8 mouse cellular contexts compared by ENCODE assay signal in the genomic region with DNA sequence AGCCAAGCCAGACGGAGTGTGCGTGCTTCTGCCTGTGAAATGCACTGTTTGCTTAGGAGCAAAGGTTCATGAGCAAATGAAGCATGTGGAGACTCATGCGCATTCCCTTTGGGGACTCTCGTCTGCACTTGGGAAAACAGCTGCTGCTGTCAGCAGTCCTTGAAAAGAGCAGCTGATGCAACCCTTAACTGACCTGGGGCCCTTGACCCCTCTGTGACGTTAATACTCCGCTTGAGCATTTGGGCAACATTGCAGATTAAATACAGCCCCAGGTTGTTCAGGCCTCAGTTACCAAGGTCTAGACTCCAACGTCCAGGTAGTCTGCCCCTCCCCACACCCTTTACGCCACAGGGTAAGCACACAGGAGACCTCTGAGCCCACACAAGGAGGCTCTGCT. TPM values are rescaled to one million over a fixed set of nuclear protein-coding genes. Genes with fewer than 3 reads are reported as not detected.
DNase-seq lines count a peak whose midpoint lies in the region; ATAC-seq and TF ChIP-seq lines count a peak whose summit lies in the region.

No protein-coding gene starts in this region.

- no peak overlapping the region for H3K4me3 ChIP-seq in hindbrain, embryonic 10.5 days
- no peak overlapping the region for H3K4me3 ChIP-seq in limb, embryonic 13.5 days
- H3K4me3 ChIP-seq in neural tube, embryonic 12.5 days = no peak overlapping the region
- no peak overlapping the region for H3K4me3 ChIP-seq in midbrain, postnatal 0 days (ENCODE audit: low read depth, low read length)

- no peak for TF ChIP-seq CTCF in midbrain, postnatal 0 days (IDR thresholded peaks at IDR 0.05)

- H3K9me3 ChIP-seq in hindbrain, embryonic 10.5 days = no peaks in the 10 kb centered on the region
- no peaks in the 10 kb centered on the region for H3K9me3 ChIP-seq in limb, embryonic 13.5 days
- H3K9me3 ChIP-seq in neural tube, embryonic 12.5 days = no peaks in the 10 kb centered on the region
- no peaks in the 10 kb centered on the region for H3K9me3 ChIP-seq in midbrain, postnatal 0 days (ENCODE audit: low read length)

- H3K9ac ChIP-seq in limb, embryonic 13.5 days = no peak overlapping the region
- H3K9ac ChIP-seq in neural tube, embryonic 12.5 days = no peak overlapping the region
- no peak overlapping the region for H3K9ac ChIP-seq in midbrain, postnatal 0 days (replicated peaks; ENCODE audit: low read length, poor library complexity, severe bottlenecking)

- peak; percentile 5 for DNase-seq in gastrocnemius, postnatal 25 days
- DNase-seq in gastrocnemius, postnatal 36 days = no peak
- peak; percentile 38 for DNase-seq in hindbrain, embryonic 10.5 days (ENCODE audit: low spot score)
- DNase-seq in layer of hippocampus, postnatal 14 days (ENCODE audit: low spot score in 2 of 2) = no peak
- no peak for DNase-seq in midbrain, postnatal 0 days (ENCODE audit: low spot score)

- no peaks in the 10 kb centered on the region for H3K27me3 ChIP-seq in hindbrain, embryonic 10.5 days (ENCODE audit: insufficient read depth, poor library complexity, severe bottlenecking)
- H3K27me3 ChIP-seq in limb, embryonic 13.5 days = no peaks in the 10 kb centered on the region
- no peaks in the 10 kb centered on the region for H3K27me3 ChIP-seq in neural tube, embryonic 12.5 days (replicated peaks)
- no peaks in the 10 kb centered on the region for H3K27me3 ChIP-seq in midbrain, postnatal 0 days (ENCODE audit: insufficient read depth, low read length)

- H3K4me2 ChIP-seq in limb, embryonic 13.5 days (replicated peaks) = no peak overlapping the region
- peak overlapping the region; percentile 34; the same call in 1 of the 2 replicates for H3K4me2 ChIP-seq in neural tube, embryonic 12.5 days (replicated peaks)
- no peak overlapping the region for H3K4me2 ChIP-seq in midbrain, postnatal 0 days (ENCODE audit: low read depth, low read length, poor library complexity, severe bottlenecking)

- ATAC-seq in limb, embryonic 13.5 days (ENCODE audit: low FRiP score, low read depth) = peak; percentile 66; the same call in 1 of the 2 replicates
- no peak for ATAC-seq in neural tube, embryonic 12.5 days (ENCODE audit: low FRiP score, low read depth)
- ATAC-seq in megakaryocyte progenitor cell, adult 5-6 weeks (replicated peaks; ENCODE audit: poor library complexity) = no peak
- ATAC-seq in midbrain, postnatal 0 days (ENCODE audit: low FRiP score) = no peak

- H3K27ac ChIP-seq in hindbrain, embryonic 10.5 days = 0 out of 2 replicates have a peak overlapping the region, but pooled peaks have one; percentile 16
- H3K27ac ChIP-seq in limb, embryonic 13.5 days = no peak overlapping the region
- no peak overlapping the region for H3K27ac ChIP-seq in neural tube, embryonic 12.5 days
- no peak overlapping the region for H3K27ac ChIP-seq in midbrain, postnatal 0 days (ENCODE audit: low read depth, low read length)

- 40% methylated on average over 8 of the region's 8 CpGs for WGBS in hindbrain, embryonic 10.5 days
- 29% methylated on average over 8 of the region's 8 CpGs for WGBS in limb, embryonic 13.5 days
- 26% methylated on average over 8 of the region's 8 CpGs for WGBS in neural tube, embryonic 12.5 days
- WGBS in midbrain, postnatal 0 days = 51% methylated on average over 8 of the region's 8 CpGs

- H3K36me3 ChIP-seq in hindbrain, embryonic 10.5 days = no peaks in the 10 kb centered on the region
- H3K36me3 ChIP-seq in limb, embryonic 13.5 days = no peaks in the 10 kb centered on the region
- no peaks in the 10 kb centered on the region for H3K36me3 ChIP-seq in neural tube, embryonic 12.5 days
- H3K36me3 ChIP-seq in midbrain, postnatal 0 days (ENCODE audit: insufficient read depth, low read length) = no peaks in the 10 kb centered on the region

- intact Hi-C loops in gastrocnemius, postnatal 36 days (cut with DNase I) = no loop called here

- peaks cover 16% of the 10 kb centered on the region for H3K4me1 ChIP-seq in hindbrain, embryonic 10.5 days (replicated peaks)
- H3K4me1 ChIP-seq in limb, embryonic 13.5 days = peaks cover 16% of the 10 kb centered on the region
- peaks cover 6% of the 10 kb centered on the region for H3K4me1 ChIP-seq in neural tube, embryonic 12.5 days
- no peaks in the 10 kb centered on the region for H3K4me1 ChIP-seq in midbrain, postnatal 0 days (ENCODE audit: insufficient read depth, low read length)

RNA-seq across cellular contexts. Expression of a gene that starts 20.1 kb away (rescaled TPM):
- total RNA-seq in gastrocnemius, postnatal 25 days (2021) = not detected
- not detected for total RNA-seq in gastrocnemius, postnatal 36 days (2021)
- 0.12 TPM in 1 of 2 replicates, not detected in the other for polyA plus RNA-seq in hindbrain, embryonic 10.5 days (2016; fragmentation: Nextera tagmentation; extraction: Ambion mirVana)
- 2.0 and 2.6 TPM in 2 replicates for polyA plus RNA-seq in limb, embryonic 13.5 days (2015; fragmentation: Nextera tagmentation; extraction: Ambion mirVana)
- 0.18 and 0.94 TPM in 2 replicates for polyA plus RNA-seq in neural tube, embryonic 12.5 days (2016; fragmentation: Nextera tagmentation; extraction: Ambion mirVana)
- 1 to 10 TPM in 1 of 2 experiments, under 1 TPM in 1; 0.86 to 1.2 TPM for total RNA-seq in layer of hippocampus, postnatal 14 days (2021)
- 10.5 and 13.8 TPM in 2 replicates for total RNA-seq in megakaryocyte progenitor cell, adult 5-6 weeks (2015)
- total RNA-seq in megakaryocyte progenitor cell, adult 5-6 weeks (2017) = 10.5 and 19.5 TPM in 2 replicates
- not detected in 2 replicates for total RNA-seq in midbrain, postnatal 0 days (2014; rRNA removed)
- 0.27 and 0.44 TPM in 2 replicates for polyA plus RNA-seq in midbrain, postnatal 0 days (2015; fragmentation: Nextera tagmentation; extraction: Ambion mirVana)

RNA-seq across cellular contexts. Expression of a gene that starts 49.9 kb away (rescaled TPM):
- 10 to 100 TPM; 30.0 to 48.3 TPM for total RNA-seq in gastrocnemius, postnatal 25 days (2021)
- 10 to 100 TPM; 45.8 to 86.2 TPM for total RNA-seq in gastrocnemius, postnatal 36 days (2021)
- polyA plus RNA-seq in hindbrain, embryonic 10.5 days (2016; fragmentation: Nextera tagmentation; extraction: Ambion mirVana) = 0.20 TPM in 1 of 2 replicates, not detected in the other
- 1.5 and 3.3 TPM in 2 replicates for polyA plus RNA-seq in limb, embryonic 13.5 days (2015; fragmentation: Nextera tagmentation; extraction: Ambion mirVana)
- not detected in 2 replicates for polyA plus RNA-seq in neural tube, embryonic 12.5 days (2016; fragmentation: Nextera tagmentation; extraction: Ambion mirVana)
- total RNA-seq in layer of hippocampus, postnatal 14 days (2021) = under 1 TPM in 1 of 2 experiments, not detected in 1; 0.38 TPM
- total RNA-seq in megakaryocyte progenitor cell, adult 5-6 weeks (2015) = not detected in 2 replicates
- total RNA-seq in megakaryocyte progenitor cell, adult 5-6 weeks (2017) = not detected in 2 replicates
- 0.16 and 0.24 TPM in 2 replicates for total RNA-seq in midbrain, postnatal 0 days (2014; rRNA removed)
- polyA plus RNA-seq in midbrain, postnatal 0 days (2015; fragmentation: Nextera tagmentation; extraction: Ambion mirVana) = 1.5 and 1.7 TPM in 2 replicates

RNA-seq across cellular contexts. Expression of a gene that starts 56.5 kb away (rescaled TPM):
- 10 to 100 TPM; 61.5 to 67.5 TPM for total RNA-seq in gastrocnemius, postnatal 25 days (2021)
- total RNA-seq in gastrocnemius, postnatal 36 days (2021) = 10 to 100 TPM; 62.5 to 70.3 TPM
- polyA plus RNA-seq in hindbrain, embryonic 10.5 days (2016; fragmentation: Nextera tagmentation; extraction: Ambion mirVana) = 34.6 and 43.5 TPM in 2 replicates
- 250 and 254 TPM in 2 replicates for polyA plus RNA-seq in limb, embryonic 13.5 days (2015; fragmentation: Nextera tagmentation; extraction: Ambion mirVana)
- 79.3 and 89.8 TPM in 2 replicates for polyA plus RNA-seq in neural tube, embryonic 12.5 days (2016; fragmentation: Nextera tagmentation; extraction: Ambion mirVana)
- 10 to 100 TPM; 72.1 to 92.0 TPM for total RNA-seq in layer of hippocampus, postnatal 14 days (2021)
- total RNA-seq in megakaryocyte progenitor cell, adult 5-6 weeks (2015) = 41.7 and 53.7 TPM in 2 replicates
- total RNA-seq in megakaryocyte progenitor cell, adult 5-6 weeks (2017) = 81.6 and 90.2 TPM in 2 replicates
- total RNA-seq in midbrain, postnatal 0 days (2014; rRNA removed) = 30.3 and 44.8 TPM in 2 replicates
- 16.2 and 18.5 TPM in 2 replicates for polyA plus RNA-seq in midbrain, postnatal 0 days (2015; fragmentation: Nextera tagmentation; extraction: Ambion mirVana)

Comparison
In these comparisons a context has a peak if more than half of its experiments do, and no peak if none do; other contexts are left out.
1. DNase-seq: peak in gastrocnemius, postnatal 25 days (single experiment) and hindbrain, embryonic 10.5 days (single experiment); none in gastrocnemius, postnatal 36 days (0 of 2), layer of hippocampus, postnatal 14 days (0 of 2) and midbrain, postnatal 0 days (single experiment).
2. RNA of a gene that starts 20.1 kb away (total RNA-seq): 10.5 to 19.5 TPM in megakaryocyte progenitor cell, adult 5-6 weeks; 0.86 to 1.2 TPM in layer of hippocampus, postnatal 14 days, not detected in midbrain, postnatal 0 days, not detected in gastrocnemius, postnatal 25 days and not detected in gastrocnemius, postnatal 36 days; every median in the first group is over 4 times any median in the second.
3. RNA of a gene that starts 49.9 kb away (total RNA-seq): 45.8 to 86.2 TPM in gastrocnemius, postnatal 36 days and 30.0 to 48.3 TPM in gastrocnemius, postnatal 25 days; 0.38 TPM in layer of hippocampus, postnatal 14 days, 0.16 to 0.24 TPM in midbrain, postnatal 0 days and not detected in megakaryocyte progenitor cell, adult 5-6 weeks; every median in the first group is over 10 times any median in the second.